Mouse (Mus musculus) neural tube, embryonic 15.5 days (tissue): Measurements from ENCODE around the gene Lrrc29. TPM values are rescaled to one million over a fixed set of nuclear protein-coding genes. Genes with fewer than 3 reads are reported as not detected.

Experiments used
- ATAC-seq: fragments of 200-750 bp; cut with Nextera tagmentation; 2 replicates; pipeline ENCODE4 v1.8.0; 2017; ENCODE audit warnings: mild to moderate bottlenecking, moderate TSS enrichment, moderate library complexity; ENCODE audit not compliant: low FRiP score
- H3K27ac ChIP-seq: fragments of 300-500 bp; sonication (generic); replicated peaks from 2 replicates; pipeline ENCODE4 v1.5.1; 2015; ENCODE audit warnings: mild to moderate bottlenecking, inconsistent platforms
- H3K27me3 ChIP-seq: fragments of 300-500 bp; sonication (generic); replicated peaks from 2 replicates; pipeline ENCODE4 v1.6.1; 2015; ENCODE audit warnings: inconsistent platforms
- H3K36me3 ChIP-seq: fragments of 300-500 bp; sonication (generic); 2 replicates; pipeline ENCODE4 v1.6.1; 2015; ENCODE audit warnings: inconsistent platforms
- H3K4me1 ChIP-seq: fragments of 300-500 bp; sonication (generic); 2 replicates; pipeline ENCODE4 v1.6.1; 2015; ENCODE audit warnings: inconsistent platforms
- H3K4me2 ChIP-seq: fragments of 300-500 bp; sonication (generic); 2 replicates; pipeline ENCODE4 v1.6.1; 2015; ENCODE audit warnings: inconsistent platforms, mild to moderate bottlenecking, moderate library complexity
- H3K4me3 ChIP-seq: fragments of 300-500 bp; sonication (generic); replicated peaks from 2 replicates; pipeline ENCODE4 v1.5.1; 2015; ENCODE audit warnings: mild to moderate bottlenecking, inconsistent platforms
- H3K9ac ChIP-seq: fragments of 300-500 bp; sonication (generic); replicated peaks from 2 replicates; pipeline ENCODE4 v1.6.1; 2015; ENCODE audit warnings: mild to moderate bottlenecking, inconsistent platforms
- H3K9me3 ChIP-seq: fragments of 300-500 bp; sonication (generic); replicated peaks from 2 replicates; pipeline ENCODE4 v1.6.1; 2016; ENCODE audit warnings: inconsistent platforms
- WGBS: fragments of 180-500 bp; shearing (Covaris S2); methylation state at CpG from one replicate; pipeline ENCODE4 v1.1.7; 2015; ENCODE audit warnings: mixed read lengths; 5-methylcytosine and 5-hydroxymethylcytosine counted together
- polyA plus RNA-seq: library from polyadenylated mRNA; unstranded; fragments of >200 nt; fragmentation: Nextera tagmentation; extraction: Ambion mirVana; gene quantifications from 2 replicates; pipeline ENCODE4 v1.2.1, GENCODE M21; 2015

The Lrrc29 gene
- polyA plus RNA-seq, 1 experiment from 2014 or later: 0.55 TPM

DNA sequence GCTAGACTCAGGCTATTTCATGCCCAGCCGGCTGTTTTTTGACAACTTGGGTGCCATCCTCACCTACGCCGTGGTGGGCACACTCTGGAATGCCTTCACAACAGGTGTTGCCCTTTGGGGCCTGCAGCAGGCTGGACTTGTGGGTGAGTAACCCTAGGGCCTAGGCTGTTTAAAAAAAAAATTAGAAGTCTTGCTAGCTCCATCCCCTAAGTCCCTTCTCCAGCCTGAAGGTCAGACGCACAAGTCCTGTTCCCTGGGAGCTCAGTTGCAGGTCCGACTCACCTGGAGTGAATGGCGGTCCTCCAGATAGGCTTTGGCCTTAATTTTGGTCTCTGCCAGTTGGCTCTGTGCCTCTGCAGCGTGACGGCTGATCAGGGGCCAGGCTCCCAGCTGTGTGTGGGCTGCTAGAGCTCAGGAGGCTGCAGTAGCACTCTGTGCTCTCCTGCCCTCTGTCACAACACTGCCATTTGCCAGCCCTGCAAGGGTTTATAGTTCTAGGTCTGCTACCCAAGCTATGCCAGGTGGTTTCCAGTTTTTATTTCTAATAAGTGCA is 27.6 kb upstream of the Lrrc29 start:
- Histone ChIP-seq H3K4me3 (no peak overlapping the region), H3K36me3 (peaks cover 23% of the 10 kb centered on the region), H3K9ac (no peak overlapping the region), H3K27ac (no peak overlapping the region), H3K27me3 (no peaks in the 10 kb centered on the region), H3K9me3 (no peaks in the 10 kb centered on the region), H3K4me2 (no peak overlapping the region), H3K4me1 (peaks cover 21% of the 10 kb centered on the region)
- no peak for ATAC-seq
- 78% methylated on average over 8 of the region's 8 CpGs for WGBS

- H3K4me2 ChIP-seq: peak overlapping the region; percentile 98
- no peaks in the 10 kb centered on the region for H3K9me3 ChIP-seq
- H3K27me3 ChIP-seq: peaks cover 13% of the 10 kb centered on the region
- peak overlapping the region; percentile 82; the same call in 1 of the 2 replicates for H3K9ac ChIP-seq
- H3K36me3 ChIP-seq: peaks cover 3% of the 10 kb centered on the region; the same call in 1 of the 2 replicates
- H3K4me1 ChIP-seq: peaks cover 49% of the 10 kb centered on the region
- H3K27ac ChIP-seq: peak overlapping the region; percentile 81
- ATAC-seq: no peak
- peak overlapping the region; percentile 79 for H3K4me3 ChIP-seq
- WGBS: 40% methylated on average over 7 of the region's 7 CpGs
Observed at GRCm38 (mm10) chr8:105350186-105350585, 24.1 kb upstream of the Lrrc29 start.

DNA sequence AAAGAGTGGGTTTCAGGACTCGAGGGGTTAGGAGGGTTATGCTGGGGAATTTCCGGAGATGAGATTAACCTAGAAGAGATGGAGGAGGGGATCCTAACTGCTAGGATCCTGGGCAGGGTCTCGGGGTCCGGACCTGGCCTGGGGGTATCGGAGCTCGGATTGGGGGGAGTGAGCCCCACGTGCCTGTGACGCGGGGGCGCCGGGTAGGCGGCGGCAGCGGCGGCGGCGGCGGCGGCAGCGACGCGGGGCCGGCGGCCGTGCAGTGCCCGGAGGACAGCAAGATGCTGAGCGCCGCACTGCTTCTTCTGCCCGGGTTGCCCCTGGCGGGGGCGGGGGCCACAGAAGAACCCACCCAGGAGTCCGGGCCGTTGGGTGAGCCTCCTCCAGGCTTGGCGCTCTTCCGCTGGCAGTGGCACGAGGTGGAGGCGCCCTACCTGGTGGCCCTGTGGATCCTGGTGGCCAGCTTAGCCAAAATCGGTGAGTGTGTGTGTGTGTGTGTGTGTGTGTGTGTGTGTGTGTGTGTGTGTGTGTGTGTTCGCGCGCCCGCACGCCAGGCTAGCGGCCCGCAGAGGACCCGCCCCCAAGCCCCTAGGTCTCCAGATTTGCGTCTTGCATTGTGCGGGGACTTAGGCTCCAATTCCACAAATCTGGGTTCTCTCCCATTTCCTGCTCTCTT is 23.2 kb upstream of the Lrrc29 start:
- ATAC-seq: peak; percentile 33
- H3K4me3 ChIP-seq: peak overlapping the region; percentile 79

GRCm38 (mm10) chr8:105348450-105349095 is 22.5 kb upstream of the Lrrc29 start, which contains the start of gene Slc9a5:
Slc9a5 (plus strand) TSS chr8:105348843.
- Histone ChIP-seq H3K4me1 (peaks cover 49% of the 10 kb centered on the region), H3K4me2 (peak within 1 kb of the TSS; percentile 98), H3K4me3 (peak within 1 kb of the TSS; percentile 79), H3K9ac (peak within 1 kb of the TSS; percentile 82), H3K27ac (peak within 1 kb of the TSS; percentile 81), H3K36me3 (no peaks in the 10 kb centered on the region), H3K9me3 (no peaks in the 10 kb centered on the region), H3K27me3 (peaks cover 13% of the 10 kb centered on the region)
- ATAC-seq: peak; percentile 51
- under 1% methylated on average over 34 of the region's 34 CpGs for WGBS

More for the DNA sequence above, 23.2 kb upstream of the Lrrc29 start:
- peak overlapping the region; percentile 81 for H3K27ac ChIP-seq
- 1% methylated on average over 47 of the region's 48 CpGs for WGBS
- H3K9me3 ChIP-seq: no peaks in the 10 kb centered on the region
- peaks cover 49% of the 10 kb centered on the region for H3K4me1 ChIP-seq
- peak overlapping the region; percentile 98 for H3K4me2 ChIP-seq
- peak overlapping the region; percentile 82 for H3K9ac ChIP-seq
- H3K36me3 ChIP-seq: no peaks in the 10 kb centered on the region
- H3K27me3 ChIP-seq: peaks cover 13% of the 10 kb centered on the region

- Histone ChIP-seq H3K9ac (peak within 1 kb of the TSS; percentile 82), H3K27ac (peak within 1 kb of the TSS; percentile 81), H3K4me3 (peak within 1 kb of the TSS; percentile 79), H3K36me3 (no peaks in the 10 kb centered on the region), H3K27me3 (peaks cover 13% of the 10 kb centered on the region), H3K4me1 (peaks cover 49% of the 10 kb centered on the region), H3K4me2 (peak within 1 kb of the TSS; percentile 98), H3K9me3 (no peaks in the 10 kb centered on the region)
- under 1% methylated on average over 53 of the region's 53 CpGs for WGBS
- ATAC-seq: peak; percentile 87
Observed at GRCm38 (mm10) chr8:105347428-105348221, 21.5 kb upstream of the Lrrc29 start, which contains the start of gene Fhod1. Fhod1 (minus strand) TSS chr8:105347953.

DNA sequence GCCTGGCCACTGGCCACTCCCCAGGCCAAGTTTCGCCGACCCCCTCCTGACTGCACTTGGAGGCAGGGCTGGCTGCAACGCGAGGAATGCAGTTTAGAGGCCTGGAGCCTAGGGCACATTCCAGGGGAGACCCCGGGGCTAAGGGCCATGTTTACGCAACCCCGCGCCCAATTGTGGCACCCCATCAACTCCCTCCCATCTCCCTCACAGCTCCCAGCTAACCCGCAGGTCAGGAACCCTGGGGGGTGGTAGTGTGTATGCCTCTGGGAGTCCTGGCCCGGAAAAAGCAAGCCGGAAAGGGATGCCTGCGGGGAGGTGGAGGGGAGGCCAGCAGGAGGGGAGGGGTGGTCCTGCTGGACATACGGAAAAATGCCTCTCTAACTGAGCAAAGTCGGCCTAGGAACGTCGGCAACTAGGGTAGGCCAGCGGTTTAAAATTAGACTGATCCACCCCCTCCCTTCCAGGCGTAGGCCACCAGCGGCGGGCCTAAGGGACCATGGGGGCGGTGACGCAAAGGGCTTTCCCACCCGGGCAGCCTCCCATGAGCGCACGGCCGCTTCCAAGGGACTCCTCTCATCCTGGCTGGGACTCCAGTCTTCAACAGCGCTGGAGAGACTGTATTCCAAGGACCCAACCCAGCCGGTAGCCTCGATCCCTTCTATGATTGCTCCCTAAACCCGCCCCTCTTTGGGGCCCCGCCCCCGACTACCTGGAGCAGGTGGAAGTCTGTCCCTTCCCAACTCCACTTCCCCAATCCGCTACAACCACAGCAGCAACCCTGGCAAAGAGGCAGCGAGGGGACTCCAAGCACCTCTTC is 20.7 kb upstream of the Lrrc29 start:
- H3K27me3 ChIP-seq: peaks cover 13% of the 10 kb centered on the region
- 3% methylated on average over 34 of the region's 34 CpGs for WGBS
- peak overlapping the region; percentile 43; the same call in 1 of the 2 replicates for H3K27ac ChIP-seq
- ATAC-seq: peak; percentile 4; the same call in 1 of the 2 replicates
- H3K36me3 ChIP-seq: no peaks in the 10 kb centered on the region
- peak overlapping the region; percentile 49 for H3K9ac ChIP-seq
- H3K4me2 ChIP-seq: peak overlapping the region; percentile 98
- peak overlapping the region; percentile 79 for H3K4me3 ChIP-seq
- H3K4me1 ChIP-seq: peaks cover 49% of the 10 kb centered on the region
- H3K9me3 ChIP-seq: no peaks in the 10 kb centered on the region

- peaks cover 38% of the 10 kb centered on the region for H3K4me1 ChIP-seq
- ATAC-seq: no peak
- H3K4me2 ChIP-seq: no peak overlapping the region
- no peak overlapping the region for H3K9ac ChIP-seq
- no peaks in the 10 kb centered on the region for H3K36me3 ChIP-seq
- WGBS: 72% methylated on average over 7 of the region's 7 CpGs
- H3K9me3 ChIP-seq: no peaks in the 10 kb centered on the region
- H3K4me3 ChIP-seq: no peak overlapping the region
- H3K27me3 ChIP-seq: peaks cover 13% of the 10 kb centered on the region
- no peak overlapping the region for H3K27ac ChIP-seq
Observed at GRCm38 (mm10) chr8:105345061-105345975, 19.2 kb upstream of the Lrrc29 start.

- H3K9ac ChIP-seq: no peak overlapping the region
- 80% methylated on average over 7 of the region's 8 CpGs for WGBS
- no peaks in the 10 kb centered on the region for H3K36me3 ChIP-seq
Observed at GRCm38 (mm10) chr8:105343791-105344574, 17.9 kb upstream of the Lrrc29 start.

GRCm38 (mm10) chr8:105342768-105343167 is 16.7 kb upstream of the Lrrc29 start:
- ATAC-seq: no peak
- Histone ChIP-seq H3K27me3 (peaks cover 13% of the 10 kb centered on the region), H3K27ac (no peak overlapping the region), H3K4me1 (peaks cover 21% of the 10 kb centered on the region), H3K36me3 (no peaks in the 10 kb centered on the region), H3K4me3 (no peak overlapping the region), H3K9ac (no peak overlapping the region), H3K9me3 (no peaks in the 10 kb centered on the region), H3K4me2 (no peak overlapping the region)
- WGBS: 69% methylated on average over 4 of the region's 4 CpGs

More at GRCm38 (mm10) chr8:105343791-105344574, 17.9 kb upstream of the Lrrc29 start:
- H3K27me3 ChIP-seq: peaks cover 13% of the 10 kb centered on the region
- no peak overlapping the region for H3K4me2 ChIP-seq
- H3K9me3 ChIP-seq: no peaks in the 10 kb centered on the region
- no peak overlapping the region for H3K4me3 ChIP-seq
- H3K27ac ChIP-seq: no peak overlapping the region
- H3K4me1 ChIP-seq: peaks cover 30% of the 10 kb centered on the region
- no peak for ATAC-seq
